Mouse (Mus musculus): ENCODE results near the gene Palm2. TPM values are rescaled to one million over a fixed set of nuclear protein-coding genes. Genes with fewer than 3 reads are reported as not detected.

Palm2 gene
- polyA plus RNA-seq, 1 experiment = not detected

- Histone ChIP-seq H3K27ac (ENCODE audit: insufficient read depth, low read depth, low read length) (no peak overlapping the region), H3K4me3 (ENCODE audit: insufficient read depth, low read depth, low read length) (no peak overlapping the region), H3K4me1 (ENCODE audit: control insufficient read depth, insufficient read depth, low read length) (no peaks in the 10 kb centered on the region)
- WGBS = 92% methylated on average over 4 of the region's 4 CpGs
- TF ChIP-seq POLR2A (IDR thresholded peaks at IDR 0.05; ENCODE audit: insufficient read depth, low read depth, low read length) = no peak
- no peak for TF ChIP-seq CTCF (IDR thresholded peaks at IDR 0.05; ENCODE audit: insufficient read depth, low read depth, low read length)
These were observed 288.2 kb downstream of the Palm2 start for GRCm38 (mm10) chr4:57722296-57722695.

- Histone ChIP-seq H3K4me3 (ENCODE audit: insufficient read depth, low read depth, low read length) (no peak overlapping the region), H3K4me1 (ENCODE audit: control insufficient read depth, insufficient read depth, low read length) (no peaks in the 10 kb centered on the region), H3K27ac (ENCODE audit: insufficient read depth, low read depth, low read length) (no peak overlapping the region)
- TF ChIP-seq POLR2A (IDR thresholded peaks at IDR 0.05; ENCODE audit: insufficient read depth, low read depth, low read length) = no peak
- TF ChIP-seq CTCF (IDR thresholded peaks at IDR 0.05; ENCODE audit: insufficient read depth, low read depth, low read length) = no peak
- WGBS = 51% methylated on average over 2 of the region's 2 CpGs
These were observed 289.6 kb downstream of the Palm2 start for GRCm38 (mm10) chr4:57723659-57724058.

GRCm38 (mm10) chr4:57725569-57725968 is 291.5 kb downstream of the Palm2 start:
- TF ChIP-seq POLR2A (IDR thresholded peaks at IDR 0.05; ENCODE audit: insufficient read depth, low read depth, low read length) (no peak), CTCF (IDR thresholded peaks at IDR 0.05; ENCODE audit: insufficient read depth, low read depth, low read length) (no peak)
- no peaks in the 10 kb centered on the region; the same call in 1 of the 2 replicates for H3K4me1 ChIP-seq (ENCODE audit: control insufficient read depth, insufficient read depth, low read length)
- no peak overlapping the region for H3K27ac ChIP-seq (ENCODE audit: insufficient read depth, low read depth, low read length)
- H3K4me3 ChIP-seq (ENCODE audit: insufficient read depth, low read depth, low read length) = no peak overlapping the region
- 91% methylated on average over 1 of the region's 1 CpGs for WGBS

DNA sequence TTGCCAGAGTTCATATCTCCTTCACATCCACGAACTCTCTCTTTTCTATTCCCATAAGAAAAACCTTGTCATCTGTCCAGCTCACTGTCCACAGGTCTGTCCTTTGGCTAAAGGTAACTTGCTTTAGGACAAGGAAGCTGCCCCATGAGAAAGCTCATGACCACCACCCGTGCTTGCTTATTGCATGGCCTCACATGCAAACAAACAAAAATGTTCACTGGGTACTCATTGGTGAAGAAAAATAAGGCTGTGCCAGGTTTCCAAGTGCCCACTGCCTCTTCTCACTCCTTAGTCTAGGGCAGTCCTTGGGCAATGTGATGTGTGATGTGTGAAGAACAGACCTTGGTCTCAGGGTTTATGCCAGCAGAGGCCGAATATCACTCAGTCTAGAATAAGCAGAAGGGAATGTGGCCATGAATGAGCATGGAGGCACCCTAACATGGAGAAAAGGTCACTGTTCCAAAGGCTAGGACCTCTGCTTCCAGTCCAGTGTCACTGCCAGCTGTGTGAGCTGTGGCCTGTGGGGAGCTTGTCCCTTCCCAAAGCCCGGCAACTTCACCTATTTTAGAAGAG is 294.6 kb downstream of the Palm2 start:
- no peak overlapping the region for H3K4me3 ChIP-seq (ENCODE audit: insufficient read depth, low read depth, low read length)
- peaks cover 3% of the 10 kb centered on the region for H3K4me1 ChIP-seq (ENCODE audit: control insufficient read depth, insufficient read depth, low read length)
- no peak overlapping the region for H3K27ac ChIP-seq (ENCODE audit: insufficient read depth, low read depth, low read length)
- WGBS = 82% methylated on average over 4 of the region's 4 CpGs
- TF ChIP-seq CTCF (IDR thresholded peaks at IDR 0.05; ENCODE audit: insufficient read depth, low read depth, low read length) (no peak), POLR2A (IDR thresholded peaks at IDR 0.05; ENCODE audit: insufficient read depth, low read depth, low read length) (no peak)

DNA sequence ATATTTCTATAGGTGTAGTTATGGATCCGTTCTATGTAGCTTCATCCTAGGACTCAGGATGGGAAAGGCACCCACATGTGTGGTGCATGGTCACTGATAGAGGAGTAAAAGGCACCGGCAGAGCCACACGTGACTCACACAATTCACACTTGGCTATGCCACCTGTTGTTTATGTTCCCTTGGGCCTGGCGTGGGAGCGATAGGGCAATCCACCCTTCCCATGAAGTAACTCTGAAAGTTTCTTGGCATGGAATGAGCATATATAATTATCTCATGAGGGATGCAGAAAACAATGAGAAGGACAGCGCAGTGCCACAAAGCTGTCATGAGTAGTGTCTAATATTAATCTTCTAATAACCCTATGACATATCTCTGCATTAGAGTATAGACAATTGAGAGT is 296.0 kb downstream of the Palm2 start:
- no peak for TF ChIP-seq CTCF (IDR thresholded peaks at IDR 0.05; ENCODE audit: insufficient read depth, low read depth, low read length)
- no peak for TF ChIP-seq POLR2A (IDR thresholded peaks at IDR 0.05; ENCODE audit: insufficient read depth, low read depth, low read length)
- H3K4me3 ChIP-seq (ENCODE audit: insufficient read depth, low read depth, low read length) = no peak overlapping the region
- H3K4me1 ChIP-seq (ENCODE audit: control insufficient read depth, insufficient read depth, low read length) = peaks cover 3% of the 10 kb centered on the region
- H3K27ac ChIP-seq (ENCODE audit: insufficient read depth, low read depth, low read length) = no peak overlapping the region
- 84% methylated on average over 6 of the region's 6 CpGs for WGBS

DNA sequence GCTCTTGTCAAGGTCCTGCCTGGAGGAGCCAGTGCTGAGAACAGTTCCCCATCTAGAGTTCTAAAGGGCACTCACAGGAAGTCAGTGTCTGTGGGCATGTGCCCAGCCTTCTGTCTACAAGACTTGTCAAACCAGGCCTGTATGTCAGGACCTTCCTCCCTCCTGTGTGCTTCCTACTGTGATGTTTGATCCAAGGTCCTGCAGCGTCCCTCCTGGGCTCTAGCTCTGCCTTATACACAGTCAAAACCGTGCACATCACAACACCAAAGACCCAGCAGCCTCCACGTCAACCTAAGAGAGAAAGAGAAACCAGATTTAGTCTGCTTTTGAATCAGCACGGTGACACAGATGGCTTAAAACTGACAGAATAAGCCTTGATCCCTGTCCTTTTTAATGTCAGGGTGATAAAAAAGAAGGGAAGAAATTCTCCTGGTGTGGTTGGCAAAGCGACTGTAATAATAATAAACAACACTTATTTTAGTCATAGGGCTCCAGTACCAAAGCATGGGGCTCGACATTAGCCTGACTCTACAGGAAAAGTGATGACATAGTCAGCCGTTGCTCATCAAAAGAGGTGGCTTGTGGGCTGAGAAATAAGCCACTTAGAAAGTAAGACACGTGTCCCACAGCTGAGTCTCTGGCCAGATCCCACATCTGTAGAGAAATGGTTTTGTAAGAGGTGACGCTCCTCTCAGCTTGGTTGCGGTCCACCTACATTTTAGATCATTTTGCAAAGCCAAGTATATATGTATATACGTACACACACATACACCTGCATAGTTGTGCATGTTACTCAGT is 297.0 kb downstream of the Palm2 start:
- no peak overlapping the region for H3K27ac ChIP-seq (ENCODE audit: insufficient read depth, low read depth, low read length)
- H3K4me3 ChIP-seq (ENCODE audit: insufficient read depth, low read depth, low read length) = no peak overlapping the region
- WGBS = 85% methylated on average over 11 of the region's 11 CpGs
- TF ChIP-seq POLR2A (IDR thresholded peaks at IDR 0.05; ENCODE audit: insufficient read depth, low read depth, low read length) (no peak), CTCF (IDR thresholded peaks at IDR 0.05; ENCODE audit: insufficient read depth, low read depth, low read length) (no peak)
- H3K4me1 ChIP-seq (ENCODE audit: control insufficient read depth, insufficient read depth, low read length) = peaks cover 3% of the 10 kb centered on the region

- no peak overlapping the region for H3K4me3 ChIP-seq (ENCODE audit: insufficient read depth, low read depth, low read length)
- WGBS = 90% methylated on average over 5 of the region's 5 CpGs
- H3K27ac ChIP-seq (ENCODE audit: insufficient read depth, low read depth, low read length) = no peak overlapping the region
- peaks cover 3% of the 10 kb centered on the region for H3K4me1 ChIP-seq (ENCODE audit: control insufficient read depth, insufficient read depth, low read length)
- TF ChIP-seq CTCF (IDR thresholded peaks at IDR 0.05; ENCODE audit: insufficient read depth, low read depth, low read length) (no peak), POLR2A (IDR thresholded peaks at IDR 0.05; ENCODE audit: insufficient read depth, low read depth, low read length) (no peak)
These were observed 298.3 kb downstream of the Palm2 start for GRCm38 (mm10) chr4:57732351-57732750.

DNA sequence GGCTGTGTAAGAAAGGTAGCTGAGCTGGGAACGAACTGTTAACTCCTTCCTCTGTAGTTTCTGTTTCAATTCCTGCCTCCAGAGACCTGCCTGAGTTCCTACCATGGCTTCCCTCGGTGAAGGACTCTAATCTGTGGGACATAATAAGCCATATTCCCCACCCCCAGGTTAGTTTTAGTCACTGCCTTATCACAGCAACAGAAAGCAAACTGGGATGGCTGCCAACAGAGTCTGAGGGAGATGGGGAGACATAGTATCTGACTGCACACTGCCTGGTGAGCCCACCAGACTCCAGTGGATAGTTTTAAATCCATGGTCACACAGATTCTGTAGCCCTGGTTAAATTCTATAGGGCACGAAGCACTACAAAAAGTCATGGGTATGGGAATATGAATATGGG is 299.4 kb downstream of the Palm2 start:
- H3K4me3 ChIP-seq (ENCODE audit: insufficient read depth, low read depth, low read length) = no peak overlapping the region
- no peak overlapping the region for H3K27ac ChIP-seq (ENCODE audit: insufficient read depth, low read depth, low read length)
- H3K4me1 ChIP-seq (ENCODE audit: control insufficient read depth, insufficient read depth, low read length) = peaks cover 3% of the 10 kb centered on the region
- WGBS = 69% methylated on average over 3 of the region's 3 CpGs
- TF ChIP-seq CTCF (IDR thresholded peaks at IDR 0.05; ENCODE audit: insufficient read depth, low read depth, low read length) (no peak), POLR2A (IDR thresholded peaks at IDR 0.05; ENCODE audit: insufficient read depth, low read depth, low read length) (no peak)

DNA sequence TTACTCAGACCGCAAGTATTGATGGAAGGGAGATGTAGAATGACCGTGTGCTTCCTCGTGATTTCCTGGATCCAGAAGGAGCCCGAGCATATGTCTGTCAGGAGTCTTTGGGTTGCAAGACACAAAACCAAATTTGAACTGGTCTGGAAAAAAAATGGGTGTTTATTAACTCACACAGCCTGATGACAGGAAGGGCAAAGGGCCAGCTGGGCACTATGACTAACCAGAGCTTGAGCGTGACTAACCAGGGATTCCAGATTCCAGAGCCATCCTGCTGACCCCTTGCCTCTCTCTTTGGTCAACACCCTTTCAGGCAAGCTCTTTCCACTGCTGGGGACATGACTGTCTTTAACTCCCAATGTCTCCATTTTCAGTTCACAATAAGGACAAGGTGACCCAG is 301.4 kb downstream of the Palm2 start:
- H3K4me3 ChIP-seq (ENCODE audit: insufficient read depth, low read depth, low read length) = no peak overlapping the region
- peaks cover 6% of the 10 kb centered on the region; the same call in 1 of the 2 replicates for H3K4me1 ChIP-seq (ENCODE audit: control insufficient read depth, insufficient read depth, low read length)
- TF ChIP-seq POLR2A (IDR thresholded peaks at IDR 0.05; ENCODE audit: insufficient read depth, low read depth, low read length) (no peak), CTCF (IDR thresholded peaks at IDR 0.05; ENCODE audit: insufficient read depth, low read depth, low read length) (no peak)

More for the DNA sequence above, 301.4 kb downstream of the Palm2 start:
- WGBS = 93% methylated on average over 5 of the region's 5 CpGs
- H3K27ac ChIP-seq (ENCODE audit: insufficient read depth, low read depth, low read length) = no peak overlapping the region

Measured in olfactory bulb, adult 2 months (tissue).